Mouse (Mus musculus): ENCODE results near the gene Ccr1. TPM values are rescaled to one million over a fixed set of nuclear protein-coding genes. Genes with fewer than 3 reads are reported as not detected.

Gene Ccr1
- polyA plus RNA-seq, 1 experiment: 1.2 TPM

DNA sequence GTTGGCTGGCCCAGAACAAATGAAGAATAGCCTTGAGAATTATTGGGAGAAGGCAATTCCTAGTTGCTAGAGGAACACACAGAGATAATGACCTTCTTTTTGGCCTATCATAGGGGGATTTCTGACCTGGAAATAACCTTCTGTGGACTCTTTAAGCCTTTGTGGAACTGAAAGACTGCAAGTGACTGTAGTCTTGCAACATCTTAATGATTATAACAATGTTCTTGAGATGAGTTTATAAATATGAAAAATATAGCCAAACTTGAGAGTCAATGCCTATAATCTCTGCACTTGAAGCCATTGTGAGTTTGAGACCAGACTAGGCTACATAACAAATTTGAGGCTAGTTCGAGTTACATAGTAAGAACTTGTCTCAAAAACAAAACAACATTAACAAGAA lies 11.6 kb downstream of the Ccr1 start:
- Histone ChIP-seq H3K27ac (ENCODE audit: insufficient read depth, low read depth, low read length) (no peak overlapping the region), H3K36me3 (ENCODE audit: control insufficient read depth, insufficient read depth, low read length) (no peaks in the 10 kb centered on the region), H3K4me1 (ENCODE audit: control insufficient read depth, insufficient read depth, insufficient read length, low read length) (no peaks in the 10 kb centered on the region), H3K4me3 (ENCODE audit: low read depth, low read length) (no peak overlapping the region), H3K27me3 (ENCODE audit: control insufficient read depth, insufficient read depth, low read length) (no peaks in the 10 kb centered on the region; the same call in 1 of the 2 replicates)
- WGBS: 64% methylated on average over 1 of the region's 1 CpGs
- no peak for TF ChIP-seq POLR2A (IDR thresholded peaks at IDR 0.05; ENCODE audit: low read depth, low read length)
- TF ChIP-seq CTCF (IDR thresholded peaks at IDR 0.05; ENCODE audit: extremely low read depth, insufficient read length, insufficient replicate concordance, low read depth, low read length): no peak

- WGBS: 65% methylated on average over 2 of the region's 2 CpGs
- Histone ChIP-seq H3K27me3 (ENCODE audit: control insufficient read depth, insufficient read depth, low read length) (no peaks in the 10 kb centered on the region; the same call in 1 of the 2 replicates), H3K4me1 (ENCODE audit: control insufficient read depth, insufficient read depth, insufficient read length, low read length) (no peaks in the 10 kb centered on the region), H3K4me3 (ENCODE audit: low read depth, low read length) (no peak overlapping the region), H3K36me3 (ENCODE audit: control insufficient read depth, insufficient read depth, low read length) (no peaks in the 10 kb centered on the region), H3K27ac (ENCODE audit: insufficient read depth, low read depth, low read length) (no peak overlapping the region)
- TF ChIP-seq POLR2A (IDR thresholded peaks at IDR 0.05; ENCODE audit: low read depth, low read length): no peak
- TF ChIP-seq CTCF (IDR thresholded peaks at IDR 0.05; ENCODE audit: extremely low read depth, insufficient read length, insufficient replicate concordance, low read depth, low read length): no peak
Measured at GRCm38 (mm10) chr9:123953551-123953950, 14.9 kb downstream of the Ccr1 start.

GRCm38 (mm10) chr9:123951176-123951575 lies 17.3 kb downstream of the Ccr1 start:
- no peak overlapping the region for H3K27ac ChIP-seq (ENCODE audit: insufficient read depth, low read depth, low read length)
- H3K27me3 ChIP-seq (ENCODE audit: control insufficient read depth, insufficient read depth, low read length): no peaks in the 10 kb centered on the region
- 88% methylated on average over 1 of the region's 1 CpGs for WGBS
- no peak overlapping the region for H3K4me3 ChIP-seq (ENCODE audit: low read depth, low read length)
- H3K4me1 ChIP-seq (ENCODE audit: control insufficient read depth, insufficient read depth, insufficient read length, low read length): no peaks in the 10 kb centered on the region
- H3K36me3 ChIP-seq (ENCODE audit: control insufficient read depth, insufficient read depth, low read length): no peaks in the 10 kb centered on the region
- TF ChIP-seq CTCF (IDR thresholded peaks at IDR 0.05; ENCODE audit: extremely low read depth, insufficient read length, insufficient replicate concordance, low read depth, low read length): no peak
- TF ChIP-seq POLR2A (IDR thresholded peaks at IDR 0.05; ENCODE audit: low read depth, low read length): no peak

- Histone ChIP-seq H3K27me3 (ENCODE audit: control insufficient read depth, insufficient read depth, low read length) (no peaks in the 10 kb centered on the region), H3K4me3 (ENCODE audit: low read depth, low read length) (no peak overlapping the region), H3K27ac (ENCODE audit: insufficient read depth, low read depth, low read length) (no peak overlapping the region), H3K36me3 (ENCODE audit: control insufficient read depth, insufficient read depth, low read length) (no peaks in the 10 kb centered on the region), H3K4me1 (ENCODE audit: control insufficient read depth, insufficient read depth, insufficient read length, low read length) (no peaks in the 10 kb centered on the region)
- no peak for TF ChIP-seq CTCF (IDR thresholded peaks at IDR 0.05; ENCODE audit: extremely low read depth, insufficient read length, insufficient replicate concordance, low read depth, low read length)
- no peak for TF ChIP-seq POLR2A (IDR thresholded peaks at IDR 0.05; ENCODE audit: low read depth, low read length)
- 79% methylated on average over 2 of the region's 2 CpGs for WGBS
Measured at GRCm38 (mm10) chr9:123949432-123949831, 19.1 kb downstream of the Ccr1 start.

DNA sequence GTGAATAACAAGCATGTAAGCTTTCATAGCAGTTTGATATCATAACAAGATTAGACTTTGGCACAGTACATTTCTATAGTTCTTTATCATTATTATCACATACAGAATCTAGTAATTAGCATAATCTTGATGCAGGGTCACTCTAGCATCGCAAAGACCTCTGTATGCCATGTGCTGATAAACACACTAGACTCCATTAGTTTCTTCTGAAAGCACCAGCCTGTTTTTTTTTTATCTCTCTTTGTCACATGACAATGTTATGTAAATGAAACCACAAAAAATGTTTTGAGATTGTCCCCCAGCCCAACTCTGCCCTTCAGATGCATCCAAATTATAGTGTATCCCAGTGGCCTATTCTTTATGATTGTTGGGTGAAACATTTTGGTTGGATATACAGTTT lies 20.7 kb downstream of the Ccr1 start:
- H3K27me3 ChIP-seq (ENCODE audit: control insufficient read depth, insufficient read depth, low read length): no peaks in the 10 kb centered on the region
- no peak overlapping the region for H3K27ac ChIP-seq (ENCODE audit: insufficient read depth, low read depth, low read length)
- no peaks in the 10 kb centered on the region for H3K36me3 ChIP-seq (ENCODE audit: control insufficient read depth, insufficient read depth, low read length)
- TF ChIP-seq CTCF (IDR thresholded peaks at IDR 0.05; ENCODE audit: extremely low read depth, insufficient read length, insufficient replicate concordance, low read depth, low read length) (no peak), POLR2A (IDR thresholded peaks at IDR 0.05; ENCODE audit: low read depth, low read length) (no peak)
- H3K4me1 ChIP-seq (ENCODE audit: control insufficient read depth, insufficient read depth, insufficient read length, low read length): no peaks in the 10 kb centered on the region
- WGBS: 75% methylated on average over 1 of the region's 1 CpGs
- no peak overlapping the region for H3K4me3 ChIP-seq (ENCODE audit: low read depth, low read length)

DNA sequence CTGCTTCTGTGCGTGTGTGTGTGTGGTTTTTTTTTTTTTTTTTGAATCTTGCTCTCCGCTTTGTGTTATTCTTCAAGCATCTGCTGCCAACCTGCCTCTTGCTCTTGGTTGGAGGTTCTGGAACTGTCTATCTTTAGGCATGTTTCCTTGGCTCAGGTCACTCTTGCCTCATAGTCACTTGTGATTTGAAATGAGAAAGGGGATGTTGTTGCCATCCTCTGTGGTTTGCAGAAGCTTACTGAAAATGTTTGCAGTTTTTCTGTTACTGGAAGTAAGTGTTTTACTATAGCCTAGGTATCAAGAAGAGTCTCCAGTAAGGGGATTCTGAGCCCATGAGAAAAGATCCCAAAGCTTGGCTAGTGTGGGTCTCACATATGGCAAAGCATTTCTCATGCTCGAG lies 26.5 kb downstream of the Ccr1 start:
- WGBS: 79% methylated on average over 3 of the region's 3 CpGs

DNA sequence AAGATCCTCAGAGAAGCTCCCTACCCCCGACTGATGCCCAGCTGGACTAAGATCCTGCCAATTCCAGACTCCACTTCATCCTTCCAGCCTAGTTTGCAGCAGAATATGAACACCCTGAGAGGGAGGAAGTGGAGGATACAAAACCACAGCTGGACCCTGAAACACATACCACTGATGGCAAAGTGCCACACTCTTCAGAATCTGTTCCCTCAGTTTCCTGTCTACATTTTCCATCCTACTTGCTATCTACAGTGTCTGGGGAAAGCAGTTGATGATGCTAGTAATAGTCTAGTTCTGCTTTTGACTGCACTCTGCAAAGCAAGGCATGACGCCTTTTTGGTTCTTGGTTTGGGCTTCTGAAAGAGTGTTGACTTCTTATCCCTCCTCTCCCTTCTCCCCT lies 27.2 kb downstream of the Ccr1 start:
- TF ChIP-seq POLR2A (IDR thresholded peaks at IDR 0.05; ENCODE audit: low read depth, low read length) (no peak), CTCF (IDR thresholded peaks at IDR 0.05; ENCODE audit: extremely low read depth, insufficient read length, insufficient replicate concordance, low read depth, low read length) (no peak)
- H3K27me3 ChIP-seq (ENCODE audit: control insufficient read depth, insufficient read depth, low read length): no peaks in the 10 kb centered on the region
- no peak overlapping the region for H3K4me3 ChIP-seq (ENCODE audit: low read depth, low read length)
- H3K4me1 ChIP-seq (ENCODE audit: control insufficient read depth, insufficient read depth, insufficient read length, low read length): peaks cover 4% of the 10 kb centered on the region; the same call in 1 of the 2 replicates
- WGBS: 62% methylated on average over 2 of the region's 2 CpGs
- peak overlapping the region; percentile 81 for H3K27ac ChIP-seq (ENCODE audit: insufficient read depth, low read depth, low read length)
- H3K36me3 ChIP-seq (ENCODE audit: control insufficient read depth, insufficient read depth, low read length): no peaks in the 10 kb centered on the region

More for the DNA sequence above, 26.5 kb downstream of the Ccr1 start:
- TF ChIP-seq CTCF (IDR thresholded peaks at IDR 0.05; ENCODE audit: extremely low read depth, insufficient read length, insufficient replicate concordance, low read depth, low read length): no peak
- no peak for TF ChIP-seq POLR2A (IDR thresholded peaks at IDR 0.05; ENCODE audit: low read depth, low read length)
- Histone ChIP-seq H3K36me3 (ENCODE audit: control insufficient read depth, insufficient read depth, low read length) (no peaks in the 10 kb centered on the region), H3K27ac (ENCODE audit: insufficient read depth, low read depth, low read length) (peak overlapping the region; percentile 20; the same call in 1 of the 2 replicates), H3K4me1 (ENCODE audit: control insufficient read depth, insufficient read depth, insufficient read length, low read length) (peaks cover 4% of the 10 kb centered on the region; the same call in 1 of the 2 replicates), H3K27me3 (ENCODE audit: control insufficient read depth, insufficient read depth, low read length) (no peaks in the 10 kb centered on the region), H3K4me3 (ENCODE audit: low read depth, low read length) (no peak overlapping the region)
